Mouse (Mus musculus): ENCODE results near the gene Plac8. TPM values are rescaled to one million over a fixed set of nuclear protein-coding genes. Genes with fewer than 3 reads are reported as not detected.
A peak's percentile ranks its signal among the peaks of the same experiment; 100 is the strongest.

Plac8 gene
- polyA plus RNA-seq, 1 experiment from 2014 or later, result 91.5 TPM

DNA sequence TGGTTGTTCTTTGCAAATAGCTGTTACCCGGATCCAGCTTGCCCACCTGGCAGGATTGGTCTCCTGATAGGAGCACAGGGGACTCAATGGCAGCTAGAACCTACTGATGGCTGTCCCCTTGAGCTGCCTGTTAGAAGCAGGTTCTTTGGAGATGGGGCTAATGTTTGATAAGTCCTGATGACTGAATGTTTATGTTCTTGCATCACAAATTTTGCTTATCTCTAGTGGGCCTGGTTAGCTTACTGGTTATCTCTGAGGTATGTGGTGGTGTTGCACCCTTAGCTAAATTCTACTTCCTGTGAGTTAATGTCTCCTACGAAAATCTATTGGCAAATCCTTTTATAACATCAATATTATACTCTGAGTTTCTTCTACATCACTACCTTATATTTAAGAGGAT is 20.1 kb downstream of the Plac8 start:
- Histone ChIP-seq H3K9ac (replicated peaks; ENCODE audit: low read length) (no peak overlapping the region), H3K4me3 (ENCODE audit: low read length) (no peak overlapping the region), H3K4me1 (ENCODE audit: insufficient read depth, low read length) (peaks cover under 1% of the 10 kb centered on the region; the same call in 1 of the 2 replicates), H3K27me3 (ENCODE audit: insufficient read depth, low read length) (no peaks in the 10 kb centered on the region), H3K9me3 (ENCODE audit: low read length) (no peaks in the 10 kb centered on the region), H3K4me2 (replicated peaks; ENCODE audit: low read depth, low read length) (no peak overlapping the region), H3K36me3 (ENCODE audit: insufficient read depth, low read length) (peaks cover 31% of the 10 kb centered on the region), H3K27ac (ENCODE audit: low read length) (no peak overlapping the region)
- 67% methylated on average over 2 of the region's 2 CpGs for WGBS
- no peak for ATAC-seq (ENCODE audit: low FRiP score, low TSS enrichment)

DNA sequence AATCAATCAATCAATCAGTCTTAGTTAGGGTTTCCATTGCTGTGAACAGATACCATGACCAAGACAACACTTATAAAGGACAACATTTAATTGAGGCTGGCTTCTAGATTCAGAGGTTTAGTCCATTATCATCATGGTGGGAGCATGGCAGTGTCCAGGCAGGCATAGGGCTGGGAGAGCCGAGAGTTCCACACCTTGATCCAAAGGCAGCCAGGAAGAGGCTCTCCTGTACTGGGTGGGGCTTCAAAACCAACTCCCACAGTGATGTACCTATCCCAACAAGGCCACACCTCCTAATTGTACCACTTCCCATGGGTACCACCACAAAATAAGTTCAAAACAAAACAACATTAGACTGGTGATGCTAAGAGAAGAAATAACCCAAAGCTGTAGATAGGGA is 21.9 kb downstream of the Plac8 start:
- WGBS, result 95% methylated on average over 1 of the region's 1 CpGs
- Histone ChIP-seq H3K36me3 (ENCODE audit: insufficient read depth, low read length) (peaks cover 37% of the 10 kb centered on the region), H3K4me1 (ENCODE audit: insufficient read depth, low read length) (no peaks in the 10 kb centered on the region; the same call in 1 of the 2 replicates), H3K27ac (ENCODE audit: low read length) (no peak overlapping the region), H3K9me3 (ENCODE audit: low read length) (no peaks in the 10 kb centered on the region), H3K4me2 (replicated peaks; ENCODE audit: low read depth, low read length) (no peak overlapping the region), H3K27me3 (ENCODE audit: insufficient read depth, low read length) (no peaks in the 10 kb centered on the region), H3K9ac (replicated peaks; ENCODE audit: low read length) (no peak overlapping the region), H3K4me3 (ENCODE audit: low read length) (no peak overlapping the region)
- ATAC-seq (ENCODE audit: low FRiP score, low TSS enrichment), result no peak

- no peak for ATAC-seq (ENCODE audit: low FRiP score, low TSS enrichment)
- H3K9me3 ChIP-seq (ENCODE audit: low read length), result no peaks in the 10 kb centered on the region
- no peak overlapping the region for H3K4me3 ChIP-seq (ENCODE audit: low read length)
- WGBS, result 95% methylated on average over 4 of the region's 4 CpGs
- H3K36me3 ChIP-seq (ENCODE audit: insufficient read depth, low read length), result peaks cover 44% of the 10 kb centered on the region
- H3K4me2 ChIP-seq (replicated peaks; ENCODE audit: low read depth, low read length), result no peak overlapping the region
- H3K4me1 ChIP-seq (ENCODE audit: insufficient read depth, low read length), result no peaks in the 10 kb centered on the region; the same call in 1 of the 2 replicates
- H3K27ac ChIP-seq (ENCODE audit: low read length), result no peak overlapping the region
- H3K27me3 ChIP-seq (ENCODE audit: insufficient read depth, low read length), result no peaks in the 10 kb centered on the region
- H3K9ac ChIP-seq (replicated peaks; ENCODE audit: low read length), result no peak overlapping the region
Observed at GRCm38 (mm10) chr5:100549311-100549710, 22.7 kb downstream of the Plac8 start.

DNA sequence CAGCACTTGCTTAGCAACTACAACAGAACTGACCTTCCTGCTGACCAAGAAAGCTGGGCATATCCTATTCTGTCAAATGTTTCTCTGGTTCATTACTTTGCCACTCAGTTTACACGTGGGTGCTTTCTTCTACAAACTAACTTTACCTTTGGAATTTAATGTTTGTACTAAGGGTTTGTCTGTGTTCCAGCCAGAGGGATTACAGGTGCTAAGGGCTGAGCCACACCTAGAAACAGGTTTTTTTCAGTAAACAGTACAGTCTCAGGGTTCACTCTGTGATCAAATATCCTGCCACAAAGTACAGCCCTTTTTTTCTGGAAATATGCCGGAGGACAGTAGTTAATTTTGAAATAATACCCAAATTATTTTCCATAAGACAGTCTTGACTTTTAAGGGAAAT is 23.8 kb downstream of the Plac8 start:
- Histone ChIP-seq H3K9me3 (ENCODE audit: low read length) (no peaks in the 10 kb centered on the region), H3K27ac (ENCODE audit: low read length) (no peak overlapping the region), H3K27me3 (ENCODE audit: insufficient read depth, low read length) (no peaks in the 10 kb centered on the region), H3K9ac (replicated peaks; ENCODE audit: low read length) (no peak overlapping the region), H3K4me1 (ENCODE audit: insufficient read depth, low read length) (no peaks in the 10 kb centered on the region), H3K4me2 (replicated peaks; ENCODE audit: low read depth, low read length) (no peak overlapping the region), H3K36me3 (ENCODE audit: insufficient read depth, low read length) (peaks cover 52% of the 10 kb centered on the region), H3K4me3 (ENCODE audit: low read length) (no peak overlapping the region)
- ATAC-seq (ENCODE audit: low FRiP score, low TSS enrichment), result no peak
- 67% methylated on average over 2 of the region's 2 CpGs for WGBS

GRCm38 (mm10) chr5:100546294-100547080 is 25.6 kb downstream of the Plac8 start:
- Histone ChIP-seq H3K27me3 (ENCODE audit: insufficient read depth, low read length) (no peaks in the 10 kb centered on the region), H3K4me3 (ENCODE audit: low read length) (no peak overlapping the region), H3K27ac (ENCODE audit: low read length) (no peak overlapping the region), H3K4me1 (ENCODE audit: insufficient read depth, low read length) (no peaks in the 10 kb centered on the region), H3K4me2 (replicated peaks; ENCODE audit: low read depth, low read length) (no peak overlapping the region), H3K9me3 (ENCODE audit: low read length) (no peaks in the 10 kb centered on the region), H3K9ac (replicated peaks; ENCODE audit: low read length) (no peak overlapping the region), H3K36me3 (ENCODE audit: insufficient read depth, low read length) (peaks cover 68% of the 10 kb centered on the region)
- no peak for ATAC-seq (ENCODE audit: low FRiP score, low TSS enrichment)
- 82% methylated on average over 6 of the region's 6 CpGs for WGBS

DNA sequence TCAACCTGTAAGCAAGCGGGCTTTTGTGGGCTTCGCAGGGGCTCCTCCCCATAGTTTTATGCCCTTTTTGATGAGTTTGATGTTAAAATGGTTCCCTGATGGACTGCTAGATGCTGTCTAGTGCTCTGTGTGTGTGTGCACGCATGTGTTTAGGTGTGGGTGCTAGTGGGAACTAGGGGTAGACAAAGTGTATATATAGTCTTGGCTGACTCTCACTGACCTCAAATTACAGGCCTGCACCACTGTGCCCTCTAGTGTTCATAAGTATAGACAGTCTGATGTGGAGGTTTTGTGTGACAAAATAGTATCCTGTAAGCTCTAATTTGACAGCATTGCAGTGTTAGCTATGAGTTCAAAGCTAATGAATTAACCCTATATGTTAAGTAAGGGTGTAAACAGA is 35.4 kb downstream of the Plac8 start:
- Histone ChIP-seq H3K9ac (replicated peaks; ENCODE audit: low read length) (no peak overlapping the region), H3K4me1 (ENCODE audit: insufficient read depth, low read length) (no peaks in the 10 kb centered on the region), H3K4me2 (replicated peaks; ENCODE audit: low read depth, low read length) (no peak overlapping the region), H3K36me3 (ENCODE audit: insufficient read depth, low read length) (peaks cover 50% of the 10 kb centered on the region), H3K27me3 (ENCODE audit: insufficient read depth, low read length) (no peaks in the 10 kb centered on the region), H3K4me3 (ENCODE audit: low read length) (no peak overlapping the region), H3K27ac (ENCODE audit: low read length) (no peak overlapping the region), H3K9me3 (ENCODE audit: low read length) (no peaks in the 10 kb centered on the region)
- no peak for ATAC-seq (ENCODE audit: low FRiP score, low TSS enrichment)
- 77% methylated on average over 3 of the region's 3 CpGs for WGBS

- 79% methylated on average over 7 of the region's 7 CpGs for WGBS
- no peak overlapping the region for H3K4me2 ChIP-seq (replicated peaks; ENCODE audit: low read depth, low read length)
- H3K36me3 ChIP-seq (ENCODE audit: insufficient read depth, low read length), result peaks cover 52% of the 10 kb centered on the region
- H3K4me1 ChIP-seq (ENCODE audit: insufficient read depth, low read length), result no peaks in the 10 kb centered on the region
- no peak overlapping the region for H3K4me3 ChIP-seq (ENCODE audit: low read length)
- no peak overlapping the region for H3K9ac ChIP-seq (replicated peaks; ENCODE audit: low read length)
- H3K9me3 ChIP-seq (ENCODE audit: low read length), result no peaks in the 10 kb centered on the region
- no peak for ATAC-seq (ENCODE audit: low FRiP score, low TSS enrichment)
- no peak overlapping the region for H3K27ac ChIP-seq (ENCODE audit: low read length)
- H3K27me3 ChIP-seq (ENCODE audit: insufficient read depth, low read length), result no peaks in the 10 kb centered on the region
Observed at GRCm38 (mm10) chr5:100535826-100536225, 36.2 kb downstream of the Plac8 start.

GRCm38 (mm10) chr5:100526164-100526563 is 45.9 kb downstream of the Plac8 start:
- H3K4me1 ChIP-seq (ENCODE audit: insufficient read depth, low read length), result no peaks in the 10 kb centered on the region
- WGBS, result 73% methylated on average over 7 of the region's 7 CpGs
- H3K4me3 ChIP-seq (ENCODE audit: low read length), result no peak overlapping the region
- peaks cover 35% of the 10 kb centered on the region for H3K36me3 ChIP-seq (ENCODE audit: insufficient read depth, low read length)
- no peaks in the 10 kb centered on the region for H3K27me3 ChIP-seq (ENCODE audit: insufficient read depth, low read length)
- H3K27ac ChIP-seq (ENCODE audit: low read length), result no peak overlapping the region
- ATAC-seq (ENCODE audit: low FRiP score, low TSS enrichment), result no peak
- H3K4me2 ChIP-seq (replicated peaks; ENCODE audit: low read depth, low read length), result no peak overlapping the region
- H3K9ac ChIP-seq (replicated peaks; ENCODE audit: low read length), result no peak overlapping the region
- H3K9me3 ChIP-seq (ENCODE audit: low read length), result no peaks in the 10 kb centered on the region

- Histone ChIP-seq H3K9me3 (ENCODE audit: low read length) (no peaks in the 10 kb centered on the region), H3K27ac (ENCODE audit: low read length) (no peak overlapping the region), H3K9ac (replicated peaks; ENCODE audit: low read length) (no peak overlapping the region), H3K36me3 (ENCODE audit: insufficient read depth, low read length) (peaks cover 30% of the 10 kb centered on the region), H3K4me2 (replicated peaks; ENCODE audit: low read depth, low read length) (no peak overlapping the region), H3K4me1 (ENCODE audit: insufficient read depth, low read length) (no peaks in the 10 kb centered on the region), H3K27me3 (ENCODE audit: insufficient read depth, low read length) (no peaks in the 10 kb centered on the region), H3K4me3 (ENCODE audit: low read length) (no peak overlapping the region)
- no peak for ATAC-seq (ENCODE audit: low FRiP score, low TSS enrichment)
- WGBS, result 71% methylated on average over 3 of the region's 3 CpGs
Observed at GRCm38 (mm10) chr5:100525620-100526019, 46.4 kb downstream of the Plac8 start.

- no peak overlapping the region for H3K27ac ChIP-seq (ENCODE audit: low read length)
- H3K4me3 ChIP-seq (ENCODE audit: low read length), result no peak overlapping the region
- H3K9ac ChIP-seq (replicated peaks; ENCODE audit: low read length), result no peak overlapping the region
- H3K36me3 ChIP-seq (ENCODE audit: insufficient read depth, low read length), result peaks cover 23% of the 10 kb centered on the region
- 96% methylated on average over 9 of the region's 9 CpGs for WGBS
- H3K4me2 ChIP-seq (replicated peaks; ENCODE audit: low read depth, low read length), result no peak overlapping the region
- H3K9me3 ChIP-seq (ENCODE audit: low read length), result no peaks in the 10 kb centered on the region
- peaks cover 4% of the 10 kb centered on the region for H3K4me1 ChIP-seq (ENCODE audit: insufficient read depth, low read length)
- no peaks in the 10 kb centered on the region for H3K27me3 ChIP-seq (ENCODE audit: insufficient read depth, low read length)
- ATAC-seq (ENCODE audit: low FRiP score, low TSS enrichment), result peak; percentile 59; the same call in 1 of the 2 replicates
Observed at GRCm38 (mm10) chr5:100524921-100525320, 47.1 kb downstream of the Plac8 start.

Data from kidney, embryonic 16.5 days (tissue).